Comparison of ENCODE assay signal across 19 mouse cellular contexts in genomic region chr13:25100581-25100980, GRCm38 (mm10). TPM values are rescaled to one million over a fixed set of nuclear protein-coding genes. Genes with fewer than 3 reads are reported as not detected.
"Had no signal": no experiment of that assay in that cellular context is flagged by ENCODE, and none has a peak within 500 bp of the region (broad histone marks: within the 10 kb centered on the region; RNA-seq: fewer than 3 reads in every experiment).

No protein-coding gene starts in this region.

- H3K27ac ChIP-seq: midbrain, embryonic 10.5 days; neural tube, embryonic 13.5 days; neural tube, embryonic 15.5 days had no signal

- H3K36me3 ChIP-seq: midbrain, embryonic 10.5 days; neural tube, embryonic 13.5 days; neural tube, embryonic 15.5 days had no signal

- ATAC-seq: midbrain, embryonic 16.5 days had no signal

- H3K4me1 ChIP-seq: midbrain, embryonic 10.5 days; neural tube, embryonic 13.5 days; neural tube, embryonic 15.5 days had no signal

- H3K4me3 ChIP-seq: midbrain, embryonic 10.5 days; myocyte; neural tube, embryonic 13.5 days; neural tube, embryonic 15.5 days had no signal

- H3K9me3 ChIP-seq: midbrain, embryonic 10.5 days; neural tube, embryonic 13.5 days; neural tube, embryonic 15.5 days had no signal

- DNase-seq: lung, adult 18-20 months; lung, embryonic 14.5 days; lung, postnatal 10 days; lung, postnatal 4 days; midbrain, embryonic 14.5 days; retina, postnatal 1 day; right cerebral cortex, adult 18-20 months; right cerebral cortex, postnatal 25 days; right cerebral cortex, postnatal 4 days; spleen, adult 18-20 months; thymus, adult 18-20 months; thymus, postnatal 14 days; thymus, postnatal 36 days had no signal

- H3K4me2 ChIP-seq: lung, embryonic 14.5 days; neural tube, embryonic 13.5 days; neural tube, embryonic 15.5 days had no signal

- H3K9ac ChIP-seq: lung, embryonic 14.5 days; neural tube, embryonic 13.5 days; neural tube, embryonic 15.5 days had no signal

- H3K27me3 ChIP-seq: neural tube, embryonic 13.5 days; neural tube, embryonic 15.5 days had no signal

RNA-seq across cellular contexts. Expression of gene Dcdc2a, which starts 44.8 kb away (rescaled TPM):
- polyA plus RNA-seq: small intestine, adult 2 months had no signal
